Mouse (Mus musculus): ENCODE measurements around the gene AU022252. TPM values are rescaled to one million over a fixed set of nuclear protein-coding genes. Genes with fewer than 3 reads are reported as not detected.

The AU022252 gene
- total and polyA plus RNA-seq, 2 experiments from 2014 or later = 13.6 to 20.1 TPM

GRCm38 (mm10) chr4:119245961-119246360, 13.4 kb upstream of the AU022252 start:
- no peak overlapping the region for H3K9ac ChIP-seq (replicated peaks; ENCODE audit: low read length, poor library complexity, severe bottlenecking)
- ATAC-seq (ENCODE audit: low FRiP score) (no peak), DNase-seq (ENCODE audit: low spot score) (no peak)
- H3K36me3 ChIP-seq (ENCODE audit: insufficient read depth, low read length) = peaks cover 37% of the 10 kb centered on the region
- H3K4me2 ChIP-seq (ENCODE audit: low read depth, low read length, poor library complexity, severe bottlenecking) = no peak overlapping the region
- no peak overlapping the region for H3K4me3 ChIP-seq (ENCODE audit: low read depth, low read length)
- H3K27ac ChIP-seq (ENCODE audit: low read depth, low read length) = no peak overlapping the region
- no peak for TF ChIP-seq CTCF (IDR thresholded peaks at IDR 0.05)
- no peaks in the 10 kb centered on the region for H3K4me1 ChIP-seq (ENCODE audit: insufficient read depth, low read length)
- WGBS = 79% methylated on average over 9 of the region's 9 CpGs
- H3K27me3 ChIP-seq (ENCODE audit: insufficient read depth, low read length) = no peaks in the 10 kb centered on the region
- H3K9me3 ChIP-seq (ENCODE audit: low read length) = no peaks in the 10 kb centered on the region

- WGBS = 58% methylated on average over 7 of the region's 7 CpGs
- peaks cover 40% of the 10 kb centered on the region for H3K36me3 ChIP-seq (ENCODE audit: insufficient read depth, low read length)
- H3K9ac ChIP-seq (replicated peaks; ENCODE audit: low read length, poor library complexity, severe bottlenecking) = no peak overlapping the region
- no peak overlapping the region for H3K4me3 ChIP-seq (ENCODE audit: low read depth, low read length)
- no peaks in the 10 kb centered on the region for H3K27me3 ChIP-seq (ENCODE audit: insufficient read depth, low read length)
- H3K4me1 ChIP-seq (ENCODE audit: insufficient read depth, low read length) = no peaks in the 10 kb centered on the region
- ATAC-seq (ENCODE audit: low FRiP score) (no peak), DNase-seq (ENCODE audit: low spot score) (peak; percentile 53)
- no peak overlapping the region for H3K4me2 ChIP-seq (ENCODE audit: low read depth, low read length, poor library complexity, severe bottlenecking)
- H3K9me3 ChIP-seq (ENCODE audit: low read length) = no peaks in the 10 kb centered on the region
- TF ChIP-seq CTCF (IDR thresholded peaks at IDR 0.05) = no peak
- H3K27ac ChIP-seq (ENCODE audit: low read depth, low read length) = no peak overlapping the region
These were observed 13.0 kb upstream of the AU022252 start for GRCm38 (mm10) chr4:119245556-119245955.

- no peaks in the 10 kb centered on the region for H3K4me1 ChIP-seq (ENCODE audit: insufficient read depth, low read length)
- H3K9ac ChIP-seq (replicated peaks; ENCODE audit: low read length, poor library complexity, severe bottlenecking) = no peak overlapping the region
- H3K4me2 ChIP-seq (ENCODE audit: low read depth, low read length, poor library complexity, severe bottlenecking) = no peak overlapping the region
- no peak for TF ChIP-seq CTCF (IDR thresholded peaks at IDR 0.05)
- H3K9me3 ChIP-seq (ENCODE audit: low read length) = no peaks in the 10 kb centered on the region
- no peak for ATAC-seq (ENCODE audit: low FRiP score)
- H3K27me3 ChIP-seq (ENCODE audit: insufficient read depth, low read length) = no peaks in the 10 kb centered on the region
- H3K27ac ChIP-seq (ENCODE audit: low read depth, low read length) = no peak overlapping the region
- DNase-seq (ENCODE audit: low spot score) = no peak
- WGBS = 82% methylated on average over 22 of the region's 22 CpGs
- peaks cover 40% of the 10 kb centered on the region for H3K36me3 ChIP-seq (ENCODE audit: insufficient read depth, low read length)
- H3K4me3 ChIP-seq (ENCODE audit: low read depth, low read length) = no peak overlapping the region
These were observed 12.1 kb upstream of the AU022252 start for GRCm38 (mm10) chr4:119244468-119245240.

GRCm38 (mm10) chr4:119242571-119242970, 10.1 kb upstream of the AU022252 start:
- no peaks in the 10 kb centered on the region for H3K4me1 ChIP-seq (ENCODE audit: insufficient read depth, low read length)
- WGBS = 92% methylated on average over 12 of the region's 12 CpGs
- H3K4me2 ChIP-seq (ENCODE audit: low read depth, low read length, poor library complexity, severe bottlenecking) = no peak overlapping the region
- no peak overlapping the region for H3K9ac ChIP-seq (replicated peaks; ENCODE audit: low read length, poor library complexity, severe bottlenecking)
- H3K27ac ChIP-seq (ENCODE audit: low read depth, low read length) = no peak overlapping the region
- ATAC-seq (ENCODE audit: low FRiP score) (no peak), DNase-seq (ENCODE audit: low spot score) (no peak)
- H3K36me3 ChIP-seq (ENCODE audit: insufficient read depth, low read length) = peaks cover 45% of the 10 kb centered on the region
- no peaks in the 10 kb centered on the region for H3K27me3 ChIP-seq (ENCODE audit: insufficient read depth, low read length)
- no peaks in the 10 kb centered on the region for H3K9me3 ChIP-seq (ENCODE audit: low read length)
- TF ChIP-seq CTCF (IDR thresholded peaks at IDR 0.05) = no peak
- H3K4me3 ChIP-seq (ENCODE audit: low read depth, low read length) = no peak overlapping the region

GRCm38 (mm10) chr4:119241664-119242063, 9.2 kb upstream of the AU022252 start:
- Histone ChIP-seq H3K27me3 (ENCODE audit: insufficient read depth, low read length) (no peaks in the 10 kb centered on the region), H3K4me2 (ENCODE audit: low read depth, low read length, poor library complexity, severe bottlenecking) (no peak overlapping the region), H3K9ac (replicated peaks; ENCODE audit: low read length, poor library complexity, severe bottlenecking) (no peak overlapping the region), H3K4me1 (ENCODE audit: insufficient read depth, low read length) (no peaks in the 10 kb centered on the region), H3K27ac (ENCODE audit: low read depth, low read length) (no peak overlapping the region), H3K36me3 (ENCODE audit: insufficient read depth, low read length) (peaks cover 42% of the 10 kb centered on the region), H3K4me3 (ENCODE audit: low read depth, low read length) (no peak overlapping the region), H3K9me3 (ENCODE audit: low read length) (no peaks in the 10 kb centered on the region)
- 88% methylated on average over 14 of the region's 14 CpGs for WGBS
- TF ChIP-seq CTCF (IDR thresholded peaks at IDR 0.05) = peak; percentile 69
- ATAC-seq (ENCODE audit: low FRiP score) (no peak), DNase-seq (ENCODE audit: low spot score) (peak; percentile 44)

GRCm38 (mm10) chr4:119239181-119239682, 6.7 kb upstream of the AU022252 start:
- Histone ChIP-seq H3K4me2 (ENCODE audit: low read depth, low read length, poor library complexity, severe bottlenecking) (no peak overlapping the region), H3K4me3 (ENCODE audit: low read depth, low read length) (no peak overlapping the region), H3K27ac (ENCODE audit: low read depth, low read length) (peak overlapping the region; percentile 64; the same call in 1 of the 2 replicates), H3K4me1 (ENCODE audit: insufficient read depth, low read length) (peaks cover 4% of the 10 kb centered on the region; the same call in 1 of the 2 replicates), H3K27me3 (ENCODE audit: insufficient read depth, low read length) (no peaks in the 10 kb centered on the region), H3K9ac (replicated peaks; ENCODE audit: low read length, poor library complexity, severe bottlenecking) (no peak overlapping the region; the same call in 1 of the 2 replicates), H3K9me3 (ENCODE audit: low read length) (no peaks in the 10 kb centered on the region), H3K36me3 (ENCODE audit: insufficient read depth, low read length) (peaks cover 36% of the 10 kb centered on the region)
- peak; percentile 62 for ATAC-seq (ENCODE audit: low FRiP score)
- 37% methylated on average over 12 of the region's 12 CpGs for WGBS
- peak; percentile 88 for DNase-seq (ENCODE audit: low spot score)
- TF ChIP-seq CTCF (IDR thresholded peaks at IDR 0.05) = peak; percentile 95
